Mouse (Mus musculus) brown adipose tissue, adult 24 weeks (tissue): ENCODE measurements around the gene Vps53. TPM values are rescaled to one million over a fixed set of nuclear protein-coding genes. Genes with fewer than 3 reads are reported as not detected.

Experiments
- H3K27ac ChIP-seq: fragments of 200-500 bp; replicated peaks from 2 replicates; pipeline ENCODE4 v1.5.1; 2012; ENCODE audit warnings: low read depth, mild to moderate bottlenecking, low read length
- H3K4me1 ChIP-seq: fragments of 200-500 bp; 2 replicates; pipeline ENCODE4 v1.6.1; 2012; ENCODE audit warnings: low read length, mixed read lengths; ENCODE audit not compliant: control insufficient read depth, insufficient read depth, insufficient read length
- H3K4me3 ChIP-seq: fragments of 200-500 bp; 2 replicates; pipeline ENCODE4 v1.5.1; 2012; ENCODE audit warnings: low read depth, mild to moderate bottlenecking, low read length, moderate library complexity; ENCODE audit not compliant: insufficient read depth
- polyA plus RNA-seq: library from polyadenylated mRNA; stranded (reverse); fragments of >200 nt; gene quantifications from 2 replicates; pipeline ENCODE4 v1.2.4, GENCODE M21; 2012; ENCODE audit not compliant: missing spikeins, insufficient read depth, insufficient read length

Vps53 gene
- polyA plus RNA-seq, 1 experiment, result 21.9 TPM

DNA sequence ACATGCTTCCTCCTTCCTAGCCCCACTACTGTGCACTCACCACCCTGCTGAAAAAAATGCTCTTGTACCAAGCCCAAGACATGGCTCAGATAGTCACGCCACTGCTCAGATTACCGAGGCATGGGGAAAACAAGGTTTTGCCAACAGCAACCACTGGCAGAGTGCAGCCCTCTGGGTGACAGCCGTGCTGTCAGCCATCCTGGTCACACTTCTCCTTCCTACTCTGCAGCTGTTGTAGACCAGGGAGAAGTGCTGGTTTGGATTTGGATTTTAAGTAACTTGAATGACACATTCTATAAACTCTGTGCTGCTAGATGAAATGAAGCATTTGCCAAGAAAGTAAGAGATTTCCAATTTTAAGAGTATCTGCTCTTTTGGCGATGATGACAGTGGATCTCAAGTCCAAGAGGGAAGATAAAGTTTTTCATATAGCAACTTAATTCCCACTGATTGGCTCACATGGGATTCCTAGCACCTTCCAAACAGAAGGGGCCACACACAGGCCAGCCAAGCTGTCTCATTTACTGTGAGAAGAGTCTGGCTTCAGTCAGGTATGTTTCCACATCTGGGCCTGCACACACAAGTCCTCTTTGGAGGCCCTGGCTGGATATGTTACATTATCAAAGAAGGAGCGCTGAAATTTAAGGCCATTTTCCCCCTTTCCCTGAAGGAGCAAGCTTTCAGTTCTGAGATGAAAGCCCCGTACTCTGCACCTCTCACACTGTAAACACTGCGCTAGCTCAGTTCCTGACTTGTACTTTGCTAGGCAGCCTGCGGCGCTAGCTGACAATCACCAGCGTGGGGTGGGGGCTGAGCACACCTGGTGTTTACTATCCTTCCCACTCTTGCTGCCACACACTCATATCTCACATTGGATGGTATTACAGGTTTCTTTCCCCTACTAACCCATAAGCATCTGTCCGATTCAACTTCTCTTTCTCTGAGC is 72.6 kb downstream of the Vps53 start:
- Histone ChIP-seq H3K27ac (no peak overlapping the region), H3K4me1 (peaks cover 6% of the 10 kb centered on the region)

DNA sequence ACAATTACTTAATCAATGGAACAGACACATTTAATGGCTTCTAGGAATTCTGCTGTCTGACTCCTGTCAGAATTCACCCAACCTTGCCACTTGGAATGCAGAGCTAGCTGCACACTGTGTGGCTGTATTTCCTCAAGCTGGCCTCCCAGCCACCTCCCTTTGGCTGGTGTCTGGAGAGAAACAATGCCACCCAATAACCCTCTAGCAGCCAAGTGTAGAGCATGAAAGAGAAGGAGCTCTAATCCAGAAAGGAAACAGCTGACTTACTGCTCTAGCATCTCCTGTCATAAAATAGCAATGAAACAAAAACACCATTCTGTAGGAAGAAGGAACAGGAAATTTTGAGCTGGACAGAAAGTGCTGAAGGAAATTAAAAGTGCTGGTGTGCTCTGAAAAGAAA is 78.3 kb downstream of the Vps53 start:
- H3K4me1 ChIP-seq, result peaks cover 22% of the 10 kb centered on the region
- H3K27ac ChIP-seq, result peak overlapping the region; percentile 79
- H3K4me3 ChIP-seq, result no peak overlapping the region

More for the DNA sequence above, 72.6 kb downstream of the Vps53 start:
- no peak overlapping the region for H3K4me3 ChIP-seq

GRCm38 (mm10) chr11:76099193-76099975 is 80.1 kb downstream of the Vps53 start:
- Histone ChIP-seq H3K4me3 (no peak overlapping the region), H3K27ac (peak overlapping the region; percentile 82), H3K4me1 (peaks cover 22% of the 10 kb centered on the region)

GRCm38 (mm10) chr11:76093610-76094009 is 85.8 kb downstream of the Vps53 start:
- peaks cover 5% of the 10 kb centered on the region; the same call in 1 of the 2 replicates for H3K4me1 ChIP-seq
- no peak overlapping the region for H3K27ac ChIP-seq
- H3K4me3 ChIP-seq, result no peak overlapping the region

- Histone ChIP-seq H3K27ac (no peak overlapping the region), H3K4me1 (peaks cover 8% of the 10 kb centered on the region; the same call in 1 of the 2 replicates), H3K4me3 (no peak overlapping the region)
These were observed 89.7 kb downstream of the Vps53 start for GRCm38 (mm10) chr11:76089776-76090175.

DNA sequence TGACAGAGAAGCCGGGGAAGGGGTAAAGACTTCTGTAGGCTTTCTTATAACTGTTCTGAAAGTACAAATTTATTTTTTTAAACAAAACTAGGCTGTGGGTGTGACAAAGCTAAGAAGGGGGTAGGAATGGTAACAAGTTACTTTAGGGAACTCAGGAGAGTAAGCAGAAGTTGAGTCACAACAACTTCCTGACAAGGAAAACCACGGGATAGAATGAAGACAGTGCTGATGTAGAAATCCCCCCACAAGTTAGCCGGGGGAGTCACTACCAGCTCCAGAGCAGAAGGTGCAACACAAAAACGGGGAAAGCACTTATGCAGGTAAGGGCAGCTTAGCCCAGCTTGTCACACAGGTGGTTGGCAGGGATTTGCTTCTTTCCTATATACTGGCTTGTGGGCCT is 90.9 kb downstream of the Vps53 start:
- H3K4me1 ChIP-seq, result peaks cover 11% of the 10 kb centered on the region
- H3K4me3 ChIP-seq, result no peak overlapping the region
- no peak overlapping the region for H3K27ac ChIP-seq

GRCm38 (mm10) chr11:76085898-76086591 is 93.4 kb downstream of the Vps53 start:
- H3K4me1 ChIP-seq, result peaks cover 20% of the 10 kb centered on the region
- no peak overlapping the region for H3K4me3 ChIP-seq

GRCm38 (mm10) chr11:76084943-76085342 is 94.5 kb downstream of the Vps53 start:
- Histone ChIP-seq H3K4me3 (no peak overlapping the region), H3K4me1 (peaks cover 23% of the 10 kb centered on the region), H3K27ac (no peak overlapping the region)

More at GRCm38 (mm10) chr11:76085898-76086591, 93.4 kb downstream of the Vps53 start:
- no peak overlapping the region for H3K27ac ChIP-seq

GRCm38 (mm10) chr11:76083941-76084367 is 95.5 kb downstream of the Vps53 start:
- Histone ChIP-seq H3K4me3 (no peak overlapping the region), H3K27ac (peak overlapping the region; percentile 20; the same call in 1 of the 2 replicates), H3K4me1 (peaks cover 23% of the 10 kb centered on the region)

- H3K4me1 ChIP-seq, result peaks cover 22% of the 10 kb centered on the region
- peak overlapping the region; percentile 88 for H3K27ac ChIP-seq
- no peak overlapping the region for H3K4me3 ChIP-seq
These were observed 98.3 kb downstream of the Vps53 start for GRCm38 (mm10) chr11:76081048-76081640.

GRCm38 (mm10) chr11:76080293-76080692 is 99.2 kb downstream of the Vps53 start:
- Histone ChIP-seq H3K4me3 (no peak overlapping the region), H3K4me1 (peaks cover 22% of the 10 kb centered on the region), H3K27ac (peak overlapping the region; percentile 88)

DNA sequence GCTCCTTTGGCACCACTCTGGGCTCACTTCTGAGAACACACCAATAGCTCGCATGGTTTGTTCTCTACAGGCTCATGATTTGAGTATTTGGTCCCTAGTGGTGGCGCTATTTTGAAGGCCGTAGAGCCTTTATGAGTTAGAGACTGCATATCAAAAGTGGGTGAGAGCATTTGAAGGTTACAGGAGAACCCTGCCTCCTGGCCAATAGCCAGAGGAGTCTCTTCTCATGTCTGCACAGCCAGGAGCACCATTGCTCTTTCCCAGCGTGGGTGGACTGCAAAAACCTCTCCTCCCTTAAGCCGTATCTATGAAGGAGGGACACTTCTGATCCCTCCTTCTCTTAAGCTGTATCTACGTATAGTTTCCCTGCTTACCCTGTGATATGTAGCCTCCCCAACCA is 102.1 kb downstream of the Vps53 start:
- H3K4me1 ChIP-seq, result peaks cover 15% of the 10 kb centered on the region
- H3K4me3 ChIP-seq, result no peak overlapping the region
- no peak overlapping the region for H3K27ac ChIP-seq

- Histone ChIP-seq H3K27ac (no peak overlapping the region), H3K4me3 (no peak overlapping the region)
These were observed 105.0 kb downstream of the Vps53 start for GRCm38 (mm10) chr11:76074296-76075093.

DNA sequence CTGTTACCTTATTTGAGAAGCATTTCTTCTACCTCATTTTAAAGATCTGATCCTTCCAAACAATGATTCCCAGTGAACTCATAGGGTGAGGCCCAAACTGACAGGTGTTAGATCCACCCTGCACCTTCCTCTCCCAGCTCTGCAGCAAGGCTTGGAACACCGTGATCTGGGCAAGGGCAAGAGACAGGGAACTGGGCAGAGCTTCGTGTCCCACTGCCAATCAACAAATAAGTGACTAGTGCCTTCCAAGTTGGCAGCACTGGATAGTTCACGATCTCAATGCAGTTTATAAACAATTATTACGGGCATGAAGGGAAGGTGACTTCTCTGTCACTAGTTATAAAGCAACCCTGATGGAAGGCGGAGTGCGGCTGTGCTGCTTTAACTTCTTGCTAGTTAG is 109.6 kb downstream of the Vps53 start:
- peak overlapping the region; percentile 53 for H3K27ac ChIP-seq
- peaks cover 16% of the 10 kb centered on the region; the same call in 1 of the 2 replicates for H3K4me1 ChIP-seq
- H3K4me3 ChIP-seq, result no peak overlapping the region

More at GRCm38 (mm10) chr11:76074296-76075093, 105.0 kb downstream of the Vps53 start:
- H3K4me1 ChIP-seq, result peaks cover 8% of the 10 kb centered on the region; the same call in 1 of the 2 replicates
